ENCODE assay signal across 8 mouse cellular contexts in the genomic region with DNA sequence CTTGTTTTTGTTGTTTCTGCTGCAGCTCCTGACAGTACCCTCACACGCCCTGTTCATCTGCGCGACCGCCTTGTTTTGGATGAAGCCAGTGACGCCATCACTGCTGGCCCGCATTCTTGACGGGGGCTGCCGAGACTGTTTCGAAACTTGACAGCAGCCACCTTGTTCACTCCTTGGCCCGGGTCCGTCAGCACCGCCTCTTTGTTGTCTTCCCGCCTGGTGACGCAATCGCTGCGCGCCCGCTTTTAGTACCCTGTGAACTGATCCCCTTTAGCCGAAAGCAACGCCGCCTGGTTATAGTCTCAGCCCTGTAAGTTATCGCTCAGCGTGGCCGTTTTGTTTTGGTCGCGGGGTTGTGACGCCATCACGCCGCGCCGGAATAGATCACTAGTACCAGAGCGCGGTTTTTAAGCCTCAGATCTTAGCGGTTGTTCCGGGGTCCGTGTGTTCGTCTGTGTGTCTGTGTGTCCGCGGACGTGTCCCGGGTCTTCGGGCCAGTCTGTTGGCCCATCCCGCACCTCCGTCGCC. TPM values are rescaled to one million over a fixed set of nuclear protein-coding genes. Genes with fewer than 3 reads are reported as not detected.
DNase-seq lines count a peak whose midpoint lies in the region; ATAC-seq and TF ChIP-seq lines count a peak whose summit lies in the region.

No protein-coding gene starts in this region.

- peaks cover 18% of the 10 kb centered on the region for H3K4me1 ChIP-seq in hindbrain, embryonic 13.5 days (replicated peaks)

- H3K4me3 ChIP-seq in hindbrain, embryonic 13.5 days: peak overlapping the region; percentile 71

- peak overlapping the region; percentile 77 for H3K9ac ChIP-seq in hindbrain, embryonic 13.5 days

- CTCF ChIA-PET in Patski (lab: Charles Lee): no interaction called here

- peak; percentile 81 for ATAC-seq in Patski
- peak; percentile 89 for ATAC-seq in hindbrain, embryonic 13.5 days (ENCODE audit: low FRiP score)

- WGBS in hindbrain, embryonic 13.5 days: under 1% methylated on average over 45 of the region's 45 CpGs

- TF ChIP-seq CTCF in Patski (IDR thresholded peaks at IDR 0.05): no peak

- POLR2A ChIA-PET in Patski (lab: Charles Lee): no interaction called here

- in situ Hi-C loops in Patski (cut with MboI; ENCODE audit: low pct_unique_long_range_greater_than_20kb): no loop called here

- H3K27me3 ChIP-seq in Patski: no peaks in the 10 kb centered on the region
- H3K27me3 ChIP-seq in hindbrain, embryonic 13.5 days: no peaks in the 10 kb centered on the region

- peak overlapping the region; percentile 99 for H3K4me2 ChIP-seq in hindbrain, embryonic 13.5 days

- peaks cover 20% of the 10 kb centered on the region for H3K36me3 ChIP-seq in hindbrain, embryonic 13.5 days

- DNase-seq in Patski (ENCODE audit: low read depth, low spot score): peak; percentile 58
- DNase-seq in cerebellum, postnatal 14 days: peak; percentile 98 to 99
- DNase-seq in frontal cortex, postnatal 14 days (ENCODE audit: low spot score in 2 of 2): peak; percentile 95 to 97
- peak; percentile 97 to 98 for DNase-seq in layer of hippocampus, postnatal 25 days (ENCODE audit: extremely low spot score in 1 of 2, low spot score in 1 of 2)
- peak; percentile 92 for DNase-seq in lung, postnatal 25 days (ENCODE audit: low spot score)
- DNase-seq in retina, embryonic 14.5 days (ENCODE audit: low spot score): peak; percentile 92
- DNase-seq in thymus, postnatal 4 days: peak; percentile 97

- H3K9me3 ChIP-seq in hindbrain, embryonic 13.5 days: peaks cover 31% of the 10 kb centered on the region

- peak overlapping the region; percentile 95 for H3K27ac ChIP-seq in hindbrain, embryonic 13.5 days

RNA-seq across cellular contexts. Expression of gene Gm10775, which starts 18.2 kb away (rescaled TPM):
- not detected for polyA plus RNA-seq in Patski (2021)
- 0.14 and 0.16 TPM in 2 replicates for polyA plus RNA-seq in hindbrain, embryonic 13.5 days (2015; fragmentation: Nextera tagmentation; extraction: Ambion mirVana)
- under 1 TPM in 1 of 2 experiments, not detected in 1; 0.52 TPM for total RNA-seq in layer of hippocampus, postnatal 25 days (2021)

RNA-seq across cellular contexts. Expression of gene Nlrp4f, which starts 35.4 kb away (rescaled TPM):
- not detected for polyA plus RNA-seq in Patski (2021)
- 0.22 TPM in 1 of 2 replicates, not detected in the other for polyA plus RNA-seq in hindbrain, embryonic 13.5 days (2015; fragmentation: Nextera tagmentation; extraction: Ambion mirVana)
- total RNA-seq in layer of hippocampus, postnatal 25 days (2021): under 1 TPM; 0.17 to 0.35 TPM

RNA-seq across cellular contexts. Expression of gene Zfp369, which starts 37.5 kb away (rescaled TPM):
- polyA plus RNA-seq in Patski (2021): 26.6 TPM
- 18.1 and 22.4 TPM in 2 replicates for polyA plus RNA-seq in hindbrain, embryonic 13.5 days (2015; fragmentation: Nextera tagmentation; extraction: Ambion mirVana)
- 10 to 100 TPM; 63.2 to 64.2 TPM for total RNA-seq in layer of hippocampus, postnatal 25 days (2021)

Comparison
In these comparisons a context has a peak if more than half of its experiments do, and no peak if none do; other contexts are left out.
1. Peak in every context shown above with its lines: DNase-seq, ATAC-seq, H3K4me3 ChIP-seq and H3K27ac ChIP-seq.